Mouse (Mus musculus) heart, adult 2 months (tissue): ENCODE results near the gene Olfr125. TPM values are rescaled to one million over a fixed set of nuclear protein-coding genes. Genes with fewer than 3 reads are reported as not detected.

Experiments used
- DNase-seq, 2 experiments: peaks; one replicate each; pipeline ENCODE4 v3.0.0; 2021
- H3K27ac ChIP-seq: fragments of 200-600 bp; 2 replicates; pipeline ENCODE4 v1.8.1; 2022
- H3K27me3 ChIP-seq: fragments of 200-500 bp; 2 replicates; pipeline ENCODE4 v1.6.1; 2012; ENCODE audit warnings: mild to moderate bottlenecking, low read length, inconsistent platforms, mixed read lengths; ENCODE audit not compliant: control insufficient read depth, insufficient read depth
- H3K36me3 ChIP-seq: fragments of 200-500 bp; 2 replicates; pipeline ENCODE4 v1.6.1; 2012; ENCODE audit warnings: low read length, inconsistent platforms; ENCODE audit not compliant: control insufficient read depth, insufficient read depth
- H3K4me1 ChIP-seq: fragments of 200-500 bp; 2 replicates; pipeline ENCODE4 v1.6.1; 2011; ENCODE audit warnings: low read length; ENCODE audit not compliant: control insufficient read depth, insufficient read depth
- H3K4me3 ChIP-seq: fragments of 200-600 bp; 2 replicates; pipeline ENCODE4 v1.8.1; 2022
- H3K79me2 ChIP-seq: fragments of 200-500 bp; replicated peaks from 2 replicates; pipeline ENCODE4 v1.6.1; 2012; ENCODE audit warnings: mild to moderate bottlenecking, inconsistent platforms, low read length, moderate library complexity, mixed read lengths; ENCODE audit not compliant: control insufficient read depth, insufficient read depth
- H3K9ac ChIP-seq: fragments of 200-500 bp; 2 replicates; pipeline ENCODE4 v1.6.1; 2012; ENCODE audit warnings: low read depth, mild to moderate bottlenecking, control low read depth, inconsistent platforms, low read length, mixed read lengths
- CTCF ChIP-seq: fragments of 200-600 bp; IDR thresholded peaks from 2 replicates; pipeline ENCODE4 v1.8.1; 2022; ENCODE audit warnings: antibody characterized with exemption, mild to moderate bottlenecking, moderate library complexity
- EP300 ChIP-seq: fragments of 200-500 bp; IDR thresholded peaks from 2 replicates; pipeline ENCODE4 v1.6.1; 2011; ENCODE audit warnings: low read depth, low read length, control low read depth; ENCODE audit not compliant: insufficient read depth
- POLR2A ChIP-seq: fragments of 200-500 bp; IDR thresholded peaks from 2 replicates; pipeline ENCODE4 v1.6.1; 2011; ENCODE audit warnings: mild to moderate bottlenecking, low read depth, low read length, control low read depth; ENCODE audit not compliant: insufficient read depth
- WGBS: fragments of 180-500 bp; shearing (Covaris S2); methylation state at CpG from one replicate; pipeline ENCODE4 v1.1.7; 2018; 5-methylcytosine and 5-hydroxymethylcytosine counted together
- intact Hi-C: fragments of 180-260 bp; cut with DNase I; formaldehyde crosslinking; loops from one replicate; pipeline ENCODE4 v1.15.1; 2025
- polyA plus RNA-seq: library from polyadenylated mRNA; depleted of rRNA; stranded (reverse); fragments of >200 nt; gene quantifications from 2 replicates; pipeline ENCODE4 v1.2.3, GENCODE M21; 2012; rRNA removed
- total RNA-seq, 2 experiments: library from RNA; stranded (reverse); gene quantifications; 2 replicates each; pipeline ENCODE4 v1.2.3; 2021

The Olfr125 gene
- total and polyA plus RNA-seq, 3 experiments, result not detected

GRCm38 (mm10) chr17:37873830-37874229 is 41.1 kb downstream of the Olfr125 start:
- TF ChIP-seq CTCF, result no peak
- no peak for TF ChIP-seq POLR2A
- TF ChIP-seq EP300, result no peak
- whole genome bisulfite sequencing, result 64% methylated on average over 3 of the region's 3 CpGs

More at GRCm38 (mm10) chr17:37873830-37874229, 41.1 kb downstream of the Olfr125 start:
- Histone ChIP-seq H3K9ac (no peak overlapping the region), H3K27me3 (no peaks in the 10 kb centered on the region), H3K36me3 (no peaks in the 10 kb centered on the region), H3K27ac (no peak overlapping the region), H3K4me3 (no peak overlapping the region), H3K4me1 (no peaks in the 10 kb centered on the region), H3K79me2 (no peaks in the 10 kb centered on the region)
- intact Hi-C loops, result no loop called here
- no peak for DNase-seq

Other genes starting within 250 kb of the Olfr125 start
- not detected for gene Olfr114, start 240.2 kb upstream of the Olfr125 start, total RNA-seq
- gene Olfr114, start 240.2 kb upstream of the Olfr125 start, polyA plus RNA-seq, result not detected in 2 replicates
- not detected for gene Olfr115, start 205.8 kb upstream of the Olfr125 start, total RNA-seq
- not detected in 2 replicates for gene Olfr115, start 205.8 kb upstream of the Olfr125 start, polyA plus RNA-seq
- gene Olfr116, start 205.8 kb upstream of the Olfr125 start, total RNA-seq, result not detected
- gene Olfr116, start 205.8 kb upstream of the Olfr125 start, polyA plus RNA-seq, result not detected in 2 replicates
- not detected for gene Olfr117, start 169.2 kb upstream of the Olfr125 start, total RNA-seq
- not detected in 2 replicates for gene Olfr117, start 169.2 kb upstream of the Olfr125 start, polyA plus RNA-seq
- not detected for gene Olfr118, start 166.0 kb upstream of the Olfr125 start, total RNA-seq
- not detected in 2 replicates for gene Olfr118, start 166.0 kb upstream of the Olfr125 start, polyA plus RNA-seq
- gene Olfr119, start 136.4 kb upstream of the Olfr125 start, total RNA-seq, result not detected
- gene Olfr119, start 136.4 kb upstream of the Olfr125 start, polyA plus RNA-seq, result not detected in 2 replicates
- not detected for gene Olfr120, start 111.1 kb upstream of the Olfr125 start, total RNA-seq
- gene Olfr120, start 111.1 kb upstream of the Olfr125 start, polyA plus RNA-seq, result not detected in 2 replicates
- gene Olfr121, start 84.1 kb upstream of the Olfr125 start, total RNA-seq, result not detected
- not detected in 2 replicates for gene Olfr121, start 84.1 kb upstream of the Olfr125 start, polyA plus RNA-seq
- not detected for gene Olfr122, start 64.3 kb upstream of the Olfr125 start, total RNA-seq
- gene Olfr122, start 64.3 kb upstream of the Olfr125 start, polyA plus RNA-seq, result not detected in 2 replicates
- not detected for gene Olfr123, start 39.4 kb upstream of the Olfr125 start, total RNA-seq
- not detected in 2 replicates for gene Olfr123, start 39.4 kb upstream of the Olfr125 start, polyA plus RNA-seq
- not detected for gene Olfr124, start 33.1 kb upstream of the Olfr125 start, total RNA-seq
- gene Olfr124, start 33.1 kb upstream of the Olfr125 start, polyA plus RNA-seq, result not detected in 2 replicates
- gene Olfr126, start 14.5 kb downstream of the Olfr125 start, total RNA-seq, result not detected
- not detected in 2 replicates for gene Olfr126, start 14.5 kb downstream of the Olfr125 start, polyA plus RNA-seq
- gene Olfr127, start 67.5 kb downstream of the Olfr125 start, total RNA-seq, result not detected
- gene Olfr127, start 67.5 kb downstream of the Olfr125 start, polyA plus RNA-seq, result not detected in 2 replicates
- gene Olfr128, start 87.6 kb downstream of the Olfr125 start, total RNA-seq, result not detected
- gene Olfr128, start 87.6 kb downstream of the Olfr125 start, polyA plus RNA-seq, result not detected in 2 replicates
- gene Olfr761, start 120.1 kb downstream of the Olfr125 start, total RNA-seq, result not detected
- not detected in 2 replicates for gene Olfr761, start 120.1 kb downstream of the Olfr125 start, polyA plus RNA-seq
- not detected for gene Olfr129, start 227.1 kb downstream of the Olfr125 start, total RNA-seq
- not detected in 2 replicates for gene Olfr129, start 227.1 kb downstream of the Olfr125 start, polyA plus RNA-seq
- gene Olfr130, start 231.0 kb downstream of the Olfr125 start, total RNA-seq, result not detected
- not detected in 2 replicates for gene Olfr130, start 231.0 kb downstream of the Olfr125 start, polyA plus RNA-seq